Mouse (Mus musculus) ES-E14 (cell line): ENCODE data around the gene C1rl. TPM values are rescaled to one million over a fixed set of nuclear protein-coding genes. Genes with fewer than 3 reads are reported as not detected.
A peak's percentile ranks its signal among the peaks of the same experiment; 100 is the strongest.

Experiments
- DNase-seq: peaks from one replicate; pipeline ENCODE4 v3.0.0-alpha.2; 2013; ENCODE audit warnings: low read depth, low spot score
- H3K27ac ChIP-seq: 2 replicates; pipeline ENCODE4 v1.5.1; 2012; ENCODE audit warnings: low read depth, mild to moderate bottlenecking, low read length, moderate library complexity, mixed read lengths; ENCODE audit not compliant: poor library complexity, insufficient read depth, severe bottlenecking
- H3K36me3 ChIP-seq: 2 replicates; pipeline ENCODE4 v1.6.1; 2012; ENCODE audit warnings: mild to moderate bottlenecking, low read length, moderate library complexity, mixed read lengths; ENCODE audit not compliant: control insufficient read depth, poor library complexity, insufficient read depth, severe bottlenecking
- H3K4me1 ChIP-seq, 2 experiments: fragments of 150-350 bp in 1 of 2; sonication (generic) in 1 of 2; 2 replicates each; pipeline ENCODE4 v1.6.1; 2012; ENCODE audit warnings: low read length in 2 of 2, mild to moderate bottlenecking in 1 of 2, mixed read lengths in 1 of 2; ENCODE audit not compliant: control insufficient read depth in 2 of 2, insufficient read depth in 2 of 2, poor library complexity in 1 of 2
- H3K4me3 ChIP-seq, 2 experiments: fragments of 150-350 bp in 1 of 2; sonication (generic) in 1 of 2; 2 replicates each; pipeline ENCODE4 v1.5.1; 2012; ENCODE audit warnings: low read length in 2 of 2, low read depth in 1 of 2, mild to moderate bottlenecking in 1 of 2, mixed read lengths in 1 of 2; ENCODE audit not compliant: insufficient read depth in 1 of 2, poor library complexity in 1 of 2, severe bottlenecking in 1 of 2
- H3K9ac ChIP-seq: 2 replicates; pipeline ENCODE4 v1.6.1; 2012; ENCODE audit warnings: low read depth, mild to moderate bottlenecking, low read length, mixed read lengths; ENCODE audit not compliant: poor library complexity, insufficient read depth, severe bottlenecking
- H3K9me3 ChIP-seq: fragments of 150-350 bp; sonication (generic); 2 replicates; pipeline ENCODE4 v1.6.1; 2012; ENCODE audit warnings: low read depth, mild to moderate bottlenecking, low read length; ENCODE audit not compliant: control insufficient read depth, insufficient read depth
- CHD2 ChIP-seq: IDR thresholded peaks from 2 replicates; pipeline ENCODE4 v1.6.1; 2014; ENCODE audit warnings: mild to moderate bottlenecking, low read depth, low read length, inconsistent platforms
- HCFC1 ChIP-seq: IDR thresholded peaks from 2 replicates; pipeline ENCODE4 v1.6.1; 2012; ENCODE audit warnings: low read length, inconsistent platforms, borderline replicate concordance; ENCODE audit not compliant: insufficient read depth
- MAFK ChIP-seq: IDR thresholded peaks from 2 replicates; pipeline ENCODE4 v1.6.1; 2014; ENCODE audit warnings: mild to moderate bottlenecking, low read depth, low read length, inconsistent platforms; ENCODE audit not compliant: insufficient read depth
- ZC3H11A ChIP-seq: IDR thresholded peaks from 2 replicates; pipeline ENCODE4 v1.6.1; 2012; ENCODE audit warnings: low read depth, mild to moderate bottlenecking, inconsistent platforms, low read length, borderline replicate concordance
- ZNF384 ChIP-seq: IDR thresholded peaks from 2 replicates; pipeline ENCODE4 v1.6.1; 2012; ENCODE audit warnings: low read depth, low read length, inconsistent platforms
- in situ Hi-C, 2 experiments: fragments of 600-800 bp; cut with MboI; formaldehyde crosslinking; loops; one replicate each; pipeline ENCODE4 v1.15.1; 2025; ENCODE audit warnings: low sequenced_read_pairs in 2 of 2, inconsistent platforms in 1 of 2; ENCODE audit not compliant: unreplicated experiment in 2 of 2
- total RNA-seq: library from RNA; depleted of rRNA; stranded (reverse); fragments of 300-350 nt; gene quantifications from 2 replicates; pipeline ENCODE4 v1.2.3, GENCODE M21; 2012

C1rl gene
- total RNA-seq, 1 experiment, result 1.0 TPM

DNA sequence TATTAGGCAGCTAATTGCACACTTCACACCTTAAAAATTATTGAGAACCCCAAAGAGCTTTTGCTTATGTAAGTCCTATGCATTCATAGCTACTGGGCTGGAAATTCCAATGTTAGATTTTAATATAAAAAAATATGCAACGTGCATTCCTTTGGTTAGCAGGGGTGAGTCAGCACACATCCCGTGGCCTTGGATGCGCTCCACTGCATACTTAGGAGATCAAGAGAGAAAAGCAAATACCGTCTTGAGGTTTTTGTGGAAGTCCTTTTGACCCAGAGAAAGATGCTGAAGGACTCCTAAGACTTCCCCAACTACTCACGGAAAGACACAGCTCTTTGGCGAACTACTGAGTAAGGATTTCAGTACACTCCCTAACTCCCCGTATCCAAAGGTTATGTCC is 8.1 kb upstream of the C1rl start:
- TF ChIP-seq ZC3H11A (no peak), CHD2 (no peak), HCFC1 (no peak), ZNF384 (no peak), MAFK (no peak)
- Histone ChIP-seq H3K4me3 (peak overlapping the region in 1 of 2 experiments; percentile 82; a peak in 2 of 4 replicates), H3K27ac (no peak overlapping the region), H3K9ac (no peak overlapping the region; the same call in 1 of the 2 replicates), H3K36me3 (no peaks in the 10 kb centered on the region), H3K9me3 (no peaks in the 10 kb centered on the region), H3K4me1 (peaks cover 5 to 11% of the 10 kb centered on the region in 2 experiments; a peak in 3 of 4 replicates)
- in situ Hi-C loops, result no loop called here
- DNase-seq, result no peak

GRCm38 (mm10) chr6:124485414-124486144 is 7.3 kb upstream of the C1rl start:
- H3K27ac ChIP-seq, result no peak overlapping the region
- peaks cover 5 to 8% of the 10 kb centered on the region in 2 experiments; a peak in 2 of 4 replicates for H3K4me1 ChIP-seq
- H3K36me3 ChIP-seq, result no peaks in the 10 kb centered on the region
- H3K9me3 ChIP-seq, result no peaks in the 10 kb centered on the region
- TF ChIP-seq ZC3H11A (no peak), HCFC1 (no peak), ZNF384 (peak; percentile 88)
- H3K9ac ChIP-seq, result peak overlapping the region; percentile 71
- in situ Hi-C loops, result no loop called here
- DNase-seq, result no peak
- peak overlapping the region; percentile 36 to 82 for H3K4me3 ChIP-seq

DNA sequence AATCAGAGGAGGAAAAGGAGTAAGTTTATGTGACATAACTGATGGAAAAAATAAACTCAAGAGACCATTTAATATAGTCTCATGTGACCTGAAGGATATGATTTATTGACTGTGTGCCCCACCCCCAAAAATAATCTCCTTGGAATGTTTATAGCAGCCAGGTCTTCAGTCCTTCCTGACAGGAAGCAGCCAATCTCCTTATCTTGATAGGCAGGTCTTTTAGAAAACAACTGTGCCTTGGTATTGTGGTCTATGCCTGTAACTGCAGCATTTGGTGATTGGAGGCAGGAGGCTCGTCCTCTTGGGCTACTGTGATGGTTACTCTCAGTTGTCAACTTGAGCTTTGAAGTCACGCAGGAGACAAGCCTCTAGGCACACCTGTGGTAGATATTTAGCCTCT is 5.4 kb upstream of the C1rl start:
- no peak for DNase-seq
- TF ChIP-seq ZC3H11A, result no peak
- TF ChIP-seq MAFK, result no peak
- no peak for TF ChIP-seq ZNF384
- no peak for TF ChIP-seq HCFC1
- TF ChIP-seq CHD2, result no peak
- H3K9me3 ChIP-seq, result no peaks in the 10 kb centered on the region
- no peak overlapping the region for H3K27ac ChIP-seq
- in situ Hi-C loops, result no loop called here
- no peak overlapping the region for H3K4me3 ChIP-seq
- no peak overlapping the region for H3K9ac ChIP-seq
- H3K36me3 ChIP-seq, result no peaks in the 10 kb centered on the region
- H3K4me1 ChIP-seq, result peaks cover 4 to 5% of the 10 kb centered on the region in 2 experiments; a peak in 2 of 4 replicates

- Histone ChIP-seq H3K9me3 (no peaks in the 10 kb centered on the region), H3K4me3 (no peak overlapping the region), H3K4me1 (peaks cover 5 to 7% of the 10 kb centered on the region in 2 experiments; a peak in 2 of 4 replicates), H3K36me3 (no peaks in the 10 kb centered on the region), H3K27ac (no peak overlapping the region), H3K9ac (no peak overlapping the region)
- DNase-seq, result no peak
- in situ Hi-C loops, result no loop called here
- TF ChIP-seq CHD2, result no peak
- peak; percentile 75; the same call in 1 of the 2 replicates for TF ChIP-seq ZNF384
Measured at GRCm38 (mm10) chr6:124488952-124489351, 4.0 kb upstream of the C1rl start.

- no peak for TF ChIP-seq ZNF384
- no peak for TF ChIP-seq MAFK
- no peak for TF ChIP-seq ZC3H11A
- TF ChIP-seq HCFC1, result no peak
- TF ChIP-seq CHD2, result no peak
- in situ Hi-C loops, result no loop called here
- peaks cover 0 to 3% of the 10 kb centered on the region in 2 experiments; a peak in 1 of 4 replicates for H3K4me1 ChIP-seq
- no peak overlapping the region for H3K9ac ChIP-seq
- no peaks in the 10 kb centered on the region for H3K9me3 ChIP-seq
- no peak overlapping the region for H3K27ac ChIP-seq
- no peaks in the 10 kb centered on the region for H3K36me3 ChIP-seq
- DNase-seq, result no peak
- no peak overlapping the region for H3K4me3 ChIP-seq
Measured at GRCm38 (mm10) chr6:124491427-124491826, 1.5 kb upstream of the C1rl start.
